Comparison of ENCODE assay signal across 19 mouse cellular contexts in genomic region chr2:170194845-170195244, GRCm38 (mm10).
"Had no signal": no experiment of that assay in that cellular context is flagged by ENCODE, and none has a peak within 500 bp of the region (broad histone marks: within the 10 kb centered on the region; RNA-seq: fewer than 3 reads in every experiment).

No protein-coding gene starts in this region.

- H3K27me3 ChIP-seq: kidney, embryonic 15.5 days; limb, embryonic 12.5 days; limb, embryonic 15.5 days; midbrain, embryonic 13.5 days had no signal

- H3K4me3 ChIP-seq: kidney, embryonic 15.5 days; left cerebral cortex, adult 2 months; limb, embryonic 12.5 days; limb, embryonic 15.5 days; midbrain, embryonic 13.5 days had no signal

- H3K9ac ChIP-seq: kidney, embryonic 15.5 days; limb, embryonic 12.5 days; limb, embryonic 15.5 days; liver, embryonic 14.5 days; liver, postnatal 0 days; lung, embryonic 14.5 days; midbrain, embryonic 13.5 days had no signal

- H3K9me3 ChIP-seq: kidney, embryonic 15.5 days; limb, embryonic 12.5 days; limb, embryonic 15.5 days; midbrain, embryonic 13.5 days had no signal

- DNase-seq: kidney, adult 8-10 months; kidney, postnatal 10 days; kidney, postnatal 36 days; layer of hippocampus, postnatal 36 days; left cerebral cortex, postnatal 4 days; liver, postnatal 0 days; lung, embryonic 14.5 days; right cerebral cortex, postnatal 14 days; right cerebral cortex, postnatal 4 days; thymus, postnatal 36 days had no signal

- H3K36me3 ChIP-seq: kidney, embryonic 15.5 days; limb, embryonic 12.5 days; limb, embryonic 15.5 days; midbrain, embryonic 13.5 days had no signal

- ATAC-seq: liver, postnatal 0 days; midbrain, embryonic 13.5 days had no signal

- H3K27ac ChIP-seq: kidney, embryonic 15.5 days; left cerebral cortex, adult 2 months; limb, embryonic 12.5 days; limb, embryonic 15.5 days; liver, embryonic 14.5 days; macrophage; midbrain, embryonic 13.5 days; stomach, postnatal 0 days had no signal

- H3K4me2 ChIP-seq: kidney, embryonic 15.5 days; limb, embryonic 12.5 days; limb, embryonic 15.5 days; liver, embryonic 11.5 days; lung, embryonic 14.5 days; midbrain, embryonic 13.5 days had no signal
